Mouse (Mus musculus) midbrain, embryonic 16.5 days (tissue): ENCODE data around the gene Zfp526. TPM values are rescaled to one million over a fixed set of nuclear protein-coding genes. Genes with fewer than 3 reads are reported as not detected.

ENCODE experiments used
- ATAC-seq: fragments of 200-750 bp; cut with Nextera tagmentation; 2 replicates; pipeline ENCODE4 v1.8.0; 2017; ENCODE audit warnings: moderate TSS enrichment
- H3K27ac ChIP-seq: fragments of 300-500 bp; sonication (generic); 2 replicates; pipeline ENCODE4 v1.5.1; 2014; ENCODE audit warnings: mild to moderate bottlenecking, low read length, mixed read lengths
- H3K27me3 ChIP-seq: fragments of 300-500 bp; sonication (generic); 2 replicates; pipeline ENCODE4 v1.6.1; 2014; ENCODE audit warnings: low read depth, low read length, mixed read lengths; ENCODE audit not compliant: control insufficient read depth, insufficient read depth
- H3K36me3 ChIP-seq: fragments of 300-500 bp; sonication (generic); 2 replicates; pipeline ENCODE4 v1.6.1; 2014; ENCODE audit warnings: mild to moderate bottlenecking, low read length, moderate library complexity, mixed read lengths; ENCODE audit not compliant: control insufficient read depth, insufficient read depth
- H3K4me1 ChIP-seq: fragments of 300-500 bp; sonication (generic); 2 replicates; pipeline ENCODE4 v1.6.1; 2014; ENCODE audit warnings: mild to moderate bottlenecking, low read length, mixed read lengths; ENCODE audit not compliant: control insufficient read depth, insufficient read depth
- H3K4me2 ChIP-seq: fragments of 300-500 bp; sonication (generic); 2 replicates; pipeline ENCODE4 v1.6.1; 2014; ENCODE audit warnings: mild to moderate bottlenecking, low read length, mixed read lengths
- H3K4me3 ChIP-seq: fragments of 300-500 bp; sonication (generic); 2 replicates; pipeline ENCODE4 v1.5.1; 2014; ENCODE audit warnings: low read depth, mild to moderate bottlenecking, low read length, moderate library complexity, mixed read lengths
- H3K9ac ChIP-seq: fragments of 300-500 bp; sonication (generic); 2 replicates; pipeline ENCODE4 v1.6.1; 2014; ENCODE audit warnings: low read depth, low read length, mixed read lengths
- H3K9me3 ChIP-seq: fragments of 300-500 bp; sonication (generic); replicated peaks from 2 replicates; pipeline ENCODE4 v1.6.1; 2014; ENCODE audit warnings: mild to moderate bottlenecking, low read length, mixed read lengths; ENCODE audit not compliant: control insufficient read depth, poor library complexity, severe bottlenecking
- WGBS: fragments of 180-500 bp; shearing (Covaris S2); extraction: QIAGEN DNeasy Blood & Tissue Kit; methylation state at CpG from one replicate; pipeline ENCODE4 v1.1.7; 2014; 5-methylcytosine and 5-hydroxymethylcytosine counted together
- polyA plus RNA-seq: library from polyadenylated mRNA; unstranded; fragments of >200 nt; fragmentation: Nextera tagmentation; extraction: Ambion mirVana; gene quantifications from 2 replicates; pipeline ENCODE4 v1.2.1, GENCODE M21; 2015

The Zfp526 gene
- polyA plus RNA-seq, 1 experiment from 2014 or later = 1.7 TPM

- Histone ChIP-seq H3K27ac (no peak overlapping the region), H3K36me3 (peaks cover 32% of the 10 kb centered on the region), H3K4me2 (no peak overlapping the region), H3K4me1 (peaks cover 19% of the 10 kb centered on the region), H3K9ac (no peak overlapping the region), H3K27me3 (no peaks in the 10 kb centered on the region), H3K4me3 (no peak overlapping the region), H3K9me3 (no peaks in the 10 kb centered on the region)
- ATAC-seq = no peak
- WGBS = 85% methylated on average over 2 of the region's 2 CpGs
Measured at GRCm38 (mm10) chr7:25233061-25233460, 11.8 kb downstream of the Zfp526 start.

GRCm38 (mm10) chr7:25235526-25235925 lies 14.3 kb downstream of the Zfp526 start:
- no peak overlapping the region for H3K4me2 ChIP-seq
- WGBS = 86% methylated on average over 5 of the region's 5 CpGs
- no peaks in the 10 kb centered on the region for H3K27me3 ChIP-seq
- H3K36me3 ChIP-seq = peaks cover 16% of the 10 kb centered on the region
- no peaks in the 10 kb centered on the region for H3K9me3 ChIP-seq
- peaks cover 22% of the 10 kb centered on the region for H3K4me1 ChIP-seq
- no peak for ATAC-seq
- H3K27ac ChIP-seq = no peak overlapping the region
- no peak overlapping the region for H3K4me3 ChIP-seq
- H3K9ac ChIP-seq = no peak overlapping the region

GRCm38 (mm10) chr7:25237249-25238014 lies 16.2 kb downstream of the Zfp526 start, which contains the start of gene Gsk3a:
Gene Gsk3a, minus strand, starts transcription at chr7:25237851.
- ATAC-seq = peak; percentile 91
- WGBS = under 1% methylated on average over 56 of the region's 76 CpGs
- H3K36me3 ChIP-seq = peaks cover 9% of the 10 kb centered on the region; the same call in 1 of the 2 replicates

GRCm38 (mm10) chr7:25238015-25238706 lies 16.9 kb downstream of the Zfp526 start:
- H3K4me2 ChIP-seq = peak overlapping the region; percentile 52
- peak overlapping the region; percentile 74 for H3K27ac ChIP-seq
- WGBS = under 1% methylated on average over 23 of the region's 23 CpGs
- H3K27me3 ChIP-seq = no peaks in the 10 kb centered on the region
- peak overlapping the region; percentile 87 for H3K4me3 ChIP-seq
- H3K9me3 ChIP-seq = no peaks in the 10 kb centered on the region
- ATAC-seq = peak; percentile 92
- H3K9ac ChIP-seq = peak overlapping the region; percentile 99
- peaks cover 22% of the 10 kb centered on the region for H3K4me1 ChIP-seq
- peaks cover 5% of the 10 kb centered on the region; the same call in 1 of the 2 replicates for H3K36me3 ChIP-seq

More at GRCm38 (mm10) chr7:25237249-25238014, 16.2 kb downstream of the Zfp526 start, which contains the start of gene Gsk3a:
- Histone ChIP-seq H3K9ac (peak within 1 kb of the TSS; percentile 99), H3K4me1 (peaks cover 22% of the 10 kb centered on the region), H3K9me3 (no peaks in the 10 kb centered on the region), H3K4me3 (peak within 1 kb of the TSS; percentile 87), H3K4me2 (peak within 1 kb of the TSS; percentile 52), H3K27ac (peak within 1 kb of the TSS; percentile 74), H3K27me3 (no peaks in the 10 kb centered on the region)

GRCm38 (mm10) chr7:25238829-25239623 lies 17.8 kb downstream of the Zfp526 start:
- H3K4me3 ChIP-seq = peak overlapping the region; percentile 87
- peak; percentile 61 for ATAC-seq

GRCm38 (mm10) chr7:25240631-25241030 lies 19.4 kb downstream of the Zfp526 start:
- H3K4me1 ChIP-seq = peaks cover 15% of the 10 kb centered on the region
- no peaks in the 10 kb centered on the region for H3K36me3 ChIP-seq
- no peak overlapping the region for H3K27ac ChIP-seq
- H3K4me2 ChIP-seq = no peak overlapping the region
- H3K9ac ChIP-seq = no peak overlapping the region
- H3K4me3 ChIP-seq = no peak overlapping the region
- H3K27me3 ChIP-seq = no peaks in the 10 kb centered on the region
- WGBS = 64% methylated on average over 7 of the region's 7 CpGs
- no peak for ATAC-seq
- no peaks in the 10 kb centered on the region for H3K9me3 ChIP-seq

More at GRCm38 (mm10) chr7:25238829-25239623, 17.8 kb downstream of the Zfp526 start:
- H3K27me3 ChIP-seq = no peaks in the 10 kb centered on the region
- no peaks in the 10 kb centered on the region for H3K9me3 ChIP-seq
- 4% methylated on average over 30 of the region's 30 CpGs for WGBS
- H3K27ac ChIP-seq = peak overlapping the region; percentile 74
- peaks cover 22% of the 10 kb centered on the region for H3K4me1 ChIP-seq
- H3K9ac ChIP-seq = no peak overlapping the region; the same call in 1 of the 2 replicates
- peak overlapping the region; percentile 52 for H3K4me2 ChIP-seq
- no peaks in the 10 kb centered on the region for H3K36me3 ChIP-seq

GRCm38 (mm10) chr7:25241062-25241461 lies 19.8 kb downstream of the Zfp526 start:
- 22% methylated on average over 2 of the region's 2 CpGs for WGBS
- Histone ChIP-seq H3K9ac (no peak overlapping the region), H3K36me3 (no peaks in the 10 kb centered on the region), H3K27ac (no peak overlapping the region), H3K9me3 (no peaks in the 10 kb centered on the region), H3K4me1 (peaks cover 15% of the 10 kb centered on the region), H3K27me3 (no peaks in the 10 kb centered on the region), H3K4me3 (no peak overlapping the region), H3K4me2 (no peak overlapping the region)
- no peak for ATAC-seq

GRCm38 (mm10) chr7:25243361-25243760 lies 22.1 kb downstream of the Zfp526 start:
- 98% methylated on average over 4 of the region's 4 CpGs for WGBS
- peaks cover 29% of the 10 kb centered on the region for H3K4me1 ChIP-seq
- H3K36me3 ChIP-seq = no peaks in the 10 kb centered on the region
- H3K27ac ChIP-seq = no peak overlapping the region
- no peak overlapping the region for H3K9ac ChIP-seq
- no peak for ATAC-seq
- no peak overlapping the region for H3K4me3 ChIP-seq
- H3K27me3 ChIP-seq = no peaks in the 10 kb centered on the region
- H3K9me3 ChIP-seq = no peaks in the 10 kb centered on the region
- no peak overlapping the region for H3K4me2 ChIP-seq
